15 mouse cellular contexts compared by ENCODE assay signal in genomic region chr9:86714089-86714488, GRCm38 (mm10). TPM values are rescaled to one million over a fixed set of nuclear protein-coding genes. Genes with fewer than 3 reads are reported as not detected.
"Had no signal": no experiment of that assay in that cellular context is flagged by ENCODE, and none has a peak within 500 bp of the region (broad histone marks: within the 10 kb centered on the region; RNA-seq: fewer than 3 reads in every experiment).

No protein-coding gene starts in this region.

- H3K9me3 ChIP-seq: limb, embryonic 13.5 days; midbrain, embryonic 13.5 days; neural tube, embryonic 15.5 days had no signal

- H3K4me3 ChIP-seq: limb, embryonic 13.5 days; midbrain, embryonic 13.5 days; myocyte; neural tube, embryonic 15.5 days had no signal

- H3K27ac ChIP-seq: limb, embryonic 13.5 days; liver, embryonic 14.5 days; midbrain, embryonic 13.5 days; neural tube, embryonic 15.5 days had no signal

- H3K4me2 ChIP-seq: limb, embryonic 13.5 days; midbrain, embryonic 13.5 days; neural tube, embryonic 15.5 days had no signal

- DNase-seq: kidney, adult 18-20 months; kidney, postnatal 10 days; kidney, postnatal 4 days; left cerebral cortex, postnatal 4 days; right cerebral cortex, adult 18-20 months; right cerebral cortex, postnatal 25 days; thymus, postnatal 36 days had no signal

- H3K36me3 ChIP-seq: limb, embryonic 13.5 days; midbrain, embryonic 13.5 days; neural tube, embryonic 15.5 days had no signal

- H3K9ac ChIP-seq: limb, embryonic 13.5 days; liver, embryonic 14.5 days; midbrain, embryonic 13.5 days; neural tube, embryonic 15.5 days had no signal

- H3K4me1 ChIP-seq: midbrain, embryonic 13.5 days; neural tube, embryonic 15.5 days had no signal

- H3K27me3 ChIP-seq: limb, embryonic 13.5 days; midbrain, embryonic 13.5 days; neural tube, embryonic 15.5 days had no signal

- ATAC-seq: midbrain, embryonic 13.5 days had no signal

RNA-seq across cellular contexts. Expression of gene Prss35, which starts 29.4 kb away (rescaled TPM):
- total RNA-seq: liver, adult 2 months; megakaryocyte progenitor cell, adult 5-6 weeks had no signal
- polyA plus RNA-seq: liver, adult 2 months; small intestine, adult 2 months had no signal
